Mouse (Mus musculus) thymus, postnatal 14 days (tissue): ENCODE results near the gene Myom1.

Experiments used
- DNase-seq: peaks from one replicate; pipeline ENCODE4 v3.0.0; 2021

Myom1 gene

DNA sequence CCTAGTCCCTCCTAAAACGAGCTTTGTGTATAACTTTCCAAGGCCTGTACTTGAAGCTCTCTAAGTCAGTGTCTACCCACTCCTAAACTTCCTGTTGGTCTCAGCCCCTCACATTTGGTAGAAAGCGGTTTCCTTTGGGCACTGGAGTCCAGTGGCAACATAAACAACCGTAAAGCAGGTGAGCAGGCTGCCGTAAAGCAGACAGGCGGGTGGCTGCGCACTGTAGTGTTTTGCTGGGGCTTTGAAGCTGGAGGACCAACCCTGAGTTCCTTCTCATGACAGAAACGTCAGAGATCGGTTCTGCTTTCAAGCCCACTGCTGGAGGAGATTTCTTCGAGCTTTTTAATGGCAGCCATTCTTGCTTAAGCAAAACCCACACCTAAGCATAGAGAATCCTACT lies 9.8 kb upstream of the Myom1 start:
- no peak for DNase-seq

DNA sequence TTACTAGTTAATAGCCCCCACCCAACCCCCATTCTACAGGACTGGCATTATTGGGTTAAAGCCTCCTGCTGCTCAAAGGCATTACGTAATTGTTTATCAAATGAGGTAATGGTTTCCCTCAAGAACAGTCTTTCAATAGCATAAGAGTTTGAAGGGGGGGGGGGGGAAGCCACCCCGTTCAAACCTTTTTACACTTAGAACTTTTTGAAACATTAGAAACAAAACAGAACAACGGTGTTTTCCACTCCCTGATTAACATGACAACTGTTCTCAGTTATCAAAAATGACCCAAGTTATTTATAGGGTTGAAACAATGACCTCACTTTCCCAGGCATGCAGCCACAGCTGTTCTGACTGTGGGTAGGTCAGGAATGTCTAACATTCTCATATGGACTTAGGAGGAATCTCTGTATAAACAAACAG lies 9.0 kb upstream of the Myom1 start:
- DNase-seq = no peak

DNA sequence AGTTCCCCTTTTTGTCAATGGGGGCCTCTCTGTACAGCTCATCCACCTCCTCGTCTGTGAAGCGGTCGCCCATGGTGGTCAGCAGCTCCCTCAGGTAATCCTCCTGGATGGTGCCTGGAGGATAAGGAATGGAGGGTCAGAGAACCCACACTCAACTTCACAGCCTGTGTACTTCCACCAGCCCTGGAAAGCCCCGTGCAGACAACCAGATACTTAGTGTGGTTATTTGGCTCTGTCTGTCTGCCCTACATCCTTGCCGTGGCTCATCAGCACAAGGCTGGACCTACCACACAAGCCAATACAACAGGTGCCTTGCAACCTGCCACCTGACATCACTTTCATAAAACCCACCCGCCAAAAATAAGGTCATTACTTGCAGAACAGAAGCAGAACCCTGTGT lies 7.8 kb upstream of the Myom1 start:
- DNase-seq = no peak

DNA sequence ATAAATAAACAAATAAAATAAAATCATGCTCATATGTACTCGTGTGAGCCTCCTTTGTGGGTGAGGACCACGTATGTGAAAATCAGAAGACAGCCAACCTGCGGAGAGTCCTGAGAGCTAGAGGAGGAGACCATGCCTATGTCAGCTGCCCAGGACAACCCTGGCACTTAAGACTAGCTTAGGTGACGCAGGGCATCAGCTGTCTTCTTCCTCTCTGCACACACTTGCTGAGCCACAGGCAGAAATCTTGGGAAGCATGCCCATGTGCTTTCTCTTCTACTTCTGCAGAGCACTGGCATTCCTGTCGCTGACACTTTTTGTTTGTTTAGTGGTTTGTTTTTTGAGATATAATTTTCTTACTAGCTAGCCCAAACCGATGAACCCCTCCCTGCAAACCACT lies 6.9 kb upstream of the Myom1 start:
- DNase-seq = no peak

DNA sequence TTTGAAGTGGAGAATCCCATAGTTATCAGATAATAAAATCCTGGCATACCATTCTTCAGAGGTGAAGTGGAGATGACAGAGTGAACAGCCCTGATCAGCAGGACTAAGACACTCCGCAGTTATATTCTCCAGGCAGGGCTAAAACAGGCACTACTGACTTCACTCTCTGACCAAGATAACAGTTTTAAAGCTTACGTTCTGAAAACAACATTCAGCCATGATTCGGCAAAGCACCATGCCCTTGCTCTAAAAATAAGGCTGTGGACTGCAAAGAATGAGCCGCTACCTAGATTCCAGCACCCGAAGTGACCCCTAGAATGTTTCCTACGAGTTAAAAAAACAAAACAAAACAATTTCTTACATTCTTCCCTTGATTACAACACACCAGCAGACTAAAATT lies 4.6 kb upstream of the Myom1 start:
- DNase-seq = no peak

DNA sequence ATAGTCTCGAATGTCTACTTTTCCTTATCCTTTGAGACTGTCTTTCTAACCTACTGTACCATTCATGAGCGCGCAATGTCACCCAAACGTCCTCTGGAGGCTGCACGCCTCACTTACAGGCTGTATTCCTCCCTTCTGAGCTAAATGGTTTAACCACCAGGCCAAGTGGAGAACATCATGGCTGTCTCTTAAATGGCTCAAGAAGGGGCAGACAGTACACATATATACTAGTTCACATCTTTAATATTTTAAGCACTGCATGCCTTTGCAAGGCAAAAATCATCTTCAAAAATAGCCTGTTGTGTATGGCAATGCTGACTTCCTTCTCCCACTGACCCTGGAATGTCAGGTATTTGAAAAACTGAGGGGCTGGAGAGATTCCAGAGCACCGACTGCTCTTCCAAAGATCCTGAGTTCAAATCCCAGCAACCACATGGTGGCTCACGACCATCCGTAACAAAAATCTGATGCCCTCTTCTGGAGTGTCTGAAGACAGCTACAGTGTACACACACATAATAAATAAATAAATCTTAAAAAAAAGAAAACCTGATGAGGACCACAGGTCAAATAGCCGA lies 3.9 kb upstream of the Myom1 start:
- no peak for DNase-seq

DNA sequence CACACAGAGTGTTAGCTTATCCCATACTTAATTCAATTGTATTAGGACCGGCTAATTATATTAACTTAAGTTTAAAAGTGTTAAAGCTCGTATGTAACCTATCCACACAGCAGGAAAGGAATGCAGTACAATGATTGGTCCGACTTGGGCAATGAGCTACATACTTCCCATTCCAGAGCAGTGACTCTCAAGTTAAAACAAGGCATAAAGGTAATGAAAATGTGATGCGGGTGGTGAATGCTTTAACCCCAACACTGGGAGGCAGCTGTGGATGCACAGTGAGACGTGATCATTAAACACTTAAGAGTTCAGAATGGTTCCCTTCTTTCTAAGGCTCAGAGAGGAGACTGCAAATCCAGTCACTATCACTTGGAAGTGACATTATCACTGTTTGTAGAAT lies 3.2 kb upstream of the Myom1 start:
- no peak for DNase-seq

DNA sequence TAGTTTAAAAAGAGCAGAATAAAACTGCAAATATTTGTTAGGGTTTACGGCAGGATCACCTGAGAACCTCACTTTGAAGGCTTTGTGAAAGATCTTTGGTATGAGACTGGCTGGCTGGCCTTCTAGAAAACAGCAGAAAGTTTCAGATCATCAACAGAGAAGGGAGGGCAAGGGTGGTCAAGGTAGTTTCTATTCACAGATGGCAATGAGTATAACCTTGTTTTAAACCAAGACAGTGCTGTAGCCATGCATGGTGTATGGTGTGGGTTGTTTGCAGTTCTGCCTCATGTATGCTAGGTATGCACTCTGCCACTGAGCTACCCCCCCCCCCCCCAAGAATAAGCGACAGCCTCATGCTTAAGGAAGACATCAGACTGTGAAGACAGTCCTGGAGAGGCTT lies 2.2 kb upstream of the Myom1 start:
- no peak for DNase-seq

DNA sequence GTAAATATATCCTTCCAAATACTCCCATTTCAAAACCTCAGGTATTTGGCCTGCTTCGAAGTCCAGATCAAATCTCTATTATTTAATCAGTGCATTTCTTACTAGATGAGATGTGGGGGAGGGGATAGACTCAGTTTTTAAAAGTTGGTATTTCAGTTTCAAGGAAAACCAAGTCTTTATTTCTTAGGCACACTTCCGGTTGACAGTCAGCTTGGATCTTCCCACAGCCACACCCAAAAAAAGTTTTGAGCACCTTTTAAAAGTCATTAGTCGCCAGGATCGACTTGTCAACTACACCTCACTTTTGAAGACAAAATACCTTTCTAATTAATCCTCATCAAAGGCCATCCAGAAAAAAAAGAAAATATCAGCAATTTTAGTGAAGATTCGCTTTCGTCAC lies 1.4 kb upstream of the Myom1 start:
- DNase-seq = no peak

DNA sequence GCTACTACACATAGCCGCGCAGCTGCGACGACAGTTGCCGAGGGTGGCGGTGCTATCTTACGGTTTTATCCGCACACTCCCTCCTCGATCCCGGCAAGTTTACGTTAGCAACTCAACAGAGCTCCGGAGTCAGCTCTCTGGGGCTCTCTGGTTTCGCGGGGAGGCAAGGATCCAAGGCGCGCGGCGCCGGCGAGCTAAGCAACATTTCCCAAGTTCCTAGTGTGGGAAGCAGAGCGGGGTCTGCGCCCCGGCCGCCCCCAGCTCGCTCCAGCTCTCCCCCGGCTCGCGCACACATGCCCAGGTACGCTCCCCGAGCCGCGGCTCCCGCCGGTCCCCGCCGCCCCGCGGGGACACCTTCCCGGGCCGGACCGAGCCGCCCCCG lies 743 bp upstream of the Myom1 start:
- peak; percentile 70 for DNase-seq

DNA sequence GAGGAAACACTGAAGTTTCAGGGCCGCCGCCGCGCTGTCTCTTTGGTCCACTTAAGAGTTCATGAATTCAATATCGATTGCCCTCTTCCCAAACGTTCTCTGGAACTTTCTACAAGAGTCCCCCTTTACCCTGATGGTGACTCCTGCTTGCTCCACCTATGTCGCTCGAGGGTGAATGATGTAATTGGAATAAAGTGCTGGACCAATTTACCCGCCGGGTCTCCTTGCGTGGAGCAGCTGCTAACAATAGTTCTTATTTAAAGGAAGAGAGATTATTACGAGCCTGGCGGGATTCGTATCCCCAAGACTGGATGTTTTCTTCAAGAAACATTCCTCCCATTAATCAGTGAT lies 286 bp downstream of the Myom1 start, which contains the start of gene Myl12a:
Gene Myl12a, minus strand, starts transcription at position 135 of the 351 bp plus-strand sequence.
- DNase-seq = no peak

DNA sequence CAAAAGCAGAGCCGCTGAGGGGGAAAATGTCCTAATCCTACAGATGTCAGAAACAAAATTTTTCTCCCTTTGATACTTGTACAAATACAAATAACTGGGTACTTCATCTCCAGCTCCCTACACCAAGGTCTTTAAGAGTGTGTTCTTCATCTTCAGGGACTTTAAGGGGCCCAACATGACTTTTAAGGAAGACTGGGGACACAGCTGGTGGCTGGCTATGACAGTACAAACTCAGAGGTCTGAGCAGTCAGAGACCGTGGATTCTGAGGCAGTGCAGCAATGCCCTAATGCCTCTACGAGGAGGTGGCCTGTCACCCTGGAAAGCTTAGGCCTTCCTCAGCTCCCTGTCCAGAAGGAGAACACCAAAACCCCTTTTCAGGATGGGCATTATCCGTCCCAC lies 679 bp downstream of the Myom1 start:
- DNase-seq = peak; percentile 11

DNA sequence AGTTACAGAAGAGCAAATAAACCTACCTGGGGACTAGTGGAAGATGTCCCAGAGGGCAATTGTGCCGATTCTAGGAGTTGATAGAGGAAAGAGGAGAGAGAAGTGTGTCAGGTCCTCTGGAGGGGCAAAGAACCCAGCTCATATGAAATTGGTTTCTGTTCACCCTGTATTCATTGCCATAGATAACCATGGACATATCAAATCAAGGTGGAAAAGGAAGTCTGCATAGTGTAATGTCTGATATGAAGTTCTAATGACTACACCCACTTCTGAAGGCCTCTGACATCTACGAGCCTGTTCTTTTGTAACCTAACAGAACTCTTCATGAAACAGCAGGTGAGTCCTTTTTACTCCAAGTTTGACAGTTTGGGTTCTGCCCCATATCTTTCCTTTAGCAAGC lies 1.3 kb downstream of the Myom1 start:
- DNase-seq = no peak

DNA sequence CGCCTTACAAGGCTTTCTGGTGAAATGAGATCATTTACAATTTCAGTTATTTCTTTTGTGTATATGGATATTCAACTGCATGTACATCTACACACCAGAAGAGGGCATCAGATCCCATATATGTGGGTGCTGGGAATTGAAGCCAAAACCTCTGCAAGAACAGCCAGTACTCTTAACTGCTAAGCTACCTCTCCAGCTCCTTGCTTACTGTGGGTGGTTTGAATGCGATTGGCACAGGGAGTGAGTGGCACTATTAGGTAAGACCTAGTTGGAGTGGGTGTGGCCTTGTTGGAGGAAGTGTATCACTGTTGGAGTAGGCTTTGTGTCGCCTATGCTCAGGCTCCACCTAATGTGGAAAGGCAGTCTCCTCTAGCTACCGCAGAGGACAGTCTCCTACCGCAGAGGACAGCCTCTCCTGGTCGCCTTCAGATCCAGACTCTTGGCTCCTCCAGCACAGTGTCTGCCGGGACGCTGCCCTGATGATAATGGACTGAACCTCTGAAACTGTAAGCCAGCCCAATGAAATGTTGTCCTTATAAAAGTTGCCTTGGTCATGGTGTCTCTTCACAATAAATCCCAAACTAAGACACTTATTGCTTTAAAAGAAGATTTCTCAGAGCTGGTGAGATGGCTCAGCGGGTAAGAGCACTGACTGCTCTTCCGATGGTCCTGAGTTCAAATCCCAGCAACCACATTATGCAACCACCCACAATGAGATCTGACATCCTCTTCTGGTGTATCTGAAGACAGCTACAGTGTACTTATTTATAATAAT lies 1.9 kb downstream of the Myom1 start:
- no peak for DNase-seq

DNA sequence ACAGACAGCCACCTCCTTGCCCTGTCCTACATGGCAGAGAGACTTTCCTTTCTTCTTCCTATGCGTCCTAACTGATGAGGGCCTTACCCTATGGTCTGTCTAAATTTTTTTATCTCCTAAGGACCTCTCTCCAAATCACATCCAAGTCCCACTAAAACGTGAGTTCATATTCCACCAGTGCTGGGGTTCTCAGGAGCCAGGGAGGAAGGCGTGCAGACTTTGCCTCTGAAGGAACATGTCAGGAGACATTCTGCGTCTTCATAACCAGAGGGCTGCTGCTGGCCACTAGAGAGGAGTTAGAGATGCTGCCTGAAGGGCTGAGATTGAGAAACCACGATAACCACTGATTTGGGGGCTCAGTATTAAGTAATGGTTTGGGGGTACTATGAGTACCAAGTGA lies 4.5 kb downstream of the Myom1 start:
- no peak for DNase-seq

DNA sequence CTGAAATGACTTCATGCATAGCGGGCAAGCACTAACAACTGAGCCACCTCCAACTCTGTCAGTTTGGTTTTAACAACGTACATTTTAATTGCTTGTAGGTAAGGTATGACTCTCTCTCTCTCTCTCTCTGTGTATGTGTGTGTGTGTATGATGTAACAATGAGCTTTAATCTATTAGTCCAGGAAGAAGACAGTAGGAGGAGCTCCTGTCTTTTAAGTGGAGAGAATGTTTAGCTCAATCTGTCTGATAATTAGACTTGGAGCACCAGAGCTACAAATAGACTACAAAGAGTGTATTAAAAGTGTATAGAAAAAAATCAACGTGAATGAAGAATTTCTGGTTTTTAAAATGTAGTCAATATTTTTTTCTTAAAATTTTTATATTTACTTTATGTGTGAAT lies 6.2 kb downstream of the Myom1 start:
- DNase-seq = no peak

DNA sequence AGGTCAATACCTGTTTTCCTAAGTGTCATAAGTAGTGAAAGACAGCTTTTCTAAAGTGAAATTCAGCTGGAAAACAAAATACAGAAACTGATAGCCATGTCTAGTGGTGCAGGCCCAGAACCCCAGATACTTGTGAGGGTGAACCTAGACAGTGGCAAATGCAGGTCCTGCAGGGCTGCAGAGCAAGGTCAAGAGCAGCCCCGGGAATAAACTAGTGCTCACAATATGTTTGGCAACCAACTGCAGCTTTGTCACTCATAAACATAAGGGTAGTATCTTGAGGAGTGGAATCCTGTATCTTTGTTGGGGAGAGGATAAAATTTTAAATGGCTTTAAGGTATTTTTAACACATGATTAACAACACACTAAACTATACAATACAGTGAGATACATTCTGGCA lies 7.3 kb downstream of the Myom1 start:
- no peak for DNase-seq

DNA sequence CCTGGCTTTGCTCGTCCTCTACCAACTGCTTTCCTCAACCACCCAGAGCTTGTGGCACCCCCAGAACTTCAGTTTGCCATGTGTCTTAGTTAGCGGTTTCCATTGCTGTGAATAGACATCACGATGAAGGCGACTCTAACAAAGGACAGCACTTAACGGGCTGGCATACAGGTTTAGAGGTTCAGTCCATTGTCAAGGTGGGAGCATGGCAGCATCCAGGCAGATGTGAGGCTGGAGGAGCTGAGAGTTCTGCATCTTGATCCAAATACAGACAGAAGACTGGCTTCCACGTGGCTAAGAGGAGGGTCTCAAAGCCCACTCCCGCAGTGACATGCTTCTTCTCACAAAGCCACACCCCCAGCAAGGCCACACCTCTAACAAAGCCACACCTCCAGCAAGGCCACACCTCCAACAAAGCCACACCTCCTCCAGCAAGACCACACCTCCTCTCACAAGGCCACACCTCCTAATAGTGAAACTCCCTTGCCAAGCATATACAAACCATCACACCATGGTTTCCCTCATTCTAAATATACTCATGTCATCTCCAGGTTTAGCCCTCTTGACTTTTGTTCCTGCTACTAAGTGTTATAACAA lies 8.3 kb downstream of the Myom1 start:
- DNase-seq = no peak

DNA sequence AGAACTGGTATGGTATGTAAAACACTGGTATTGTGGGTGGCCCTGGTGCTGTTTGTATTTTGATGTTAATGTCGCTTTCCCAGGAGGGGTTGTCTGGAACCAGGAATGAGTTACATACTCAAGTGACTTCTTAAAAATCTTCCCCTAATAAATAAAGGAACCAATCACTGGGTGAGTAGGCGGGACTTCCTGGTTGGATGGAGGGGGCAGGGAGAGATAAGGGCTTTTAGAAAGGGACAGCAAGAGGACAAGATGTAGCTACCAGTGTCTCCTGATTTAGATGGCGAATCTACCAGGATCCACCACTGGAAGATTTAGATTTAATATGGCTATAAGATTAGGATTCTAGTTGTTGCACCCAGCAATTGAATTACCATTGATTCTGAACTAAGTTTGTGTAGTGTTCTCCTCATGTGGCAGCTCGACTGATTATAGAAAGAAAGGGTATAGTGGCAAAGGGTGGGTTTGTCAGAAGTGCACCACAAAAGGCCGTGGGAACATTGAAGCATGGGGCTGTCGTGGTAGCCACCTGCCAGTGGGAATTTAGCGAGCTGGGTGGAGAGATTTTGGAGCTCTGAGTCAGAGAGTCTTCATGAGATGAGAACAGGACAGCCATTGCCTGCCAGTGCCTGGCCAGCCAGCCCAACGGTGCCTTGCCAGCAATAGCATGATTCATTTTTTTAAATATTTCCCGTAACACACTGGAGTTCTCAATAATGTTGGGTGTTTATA lies 9.7 kb downstream of the Myom1 start:
- DNase-seq = no peak

DNA sequence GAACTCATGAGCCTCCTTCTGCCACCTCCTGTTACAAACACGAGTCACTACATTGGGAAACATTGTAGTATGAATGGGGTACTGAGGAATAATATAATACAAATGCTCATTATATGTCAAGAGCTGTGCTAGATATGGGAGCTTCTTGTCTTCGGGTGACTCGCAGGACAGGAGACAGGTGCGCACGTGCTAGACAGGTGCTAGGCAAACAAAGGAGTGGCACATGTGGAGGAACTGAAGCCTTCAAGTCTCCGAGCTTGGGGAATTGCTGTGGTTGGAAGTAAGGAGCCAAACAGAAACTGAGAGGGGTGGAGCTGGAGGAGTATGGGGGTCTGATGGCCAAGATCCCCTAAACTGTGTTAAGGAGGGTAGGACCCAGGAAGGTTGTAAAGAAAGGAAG lies 10.7 kb downstream of the Myom1 start:
- no peak for DNase-seq

DNA sequence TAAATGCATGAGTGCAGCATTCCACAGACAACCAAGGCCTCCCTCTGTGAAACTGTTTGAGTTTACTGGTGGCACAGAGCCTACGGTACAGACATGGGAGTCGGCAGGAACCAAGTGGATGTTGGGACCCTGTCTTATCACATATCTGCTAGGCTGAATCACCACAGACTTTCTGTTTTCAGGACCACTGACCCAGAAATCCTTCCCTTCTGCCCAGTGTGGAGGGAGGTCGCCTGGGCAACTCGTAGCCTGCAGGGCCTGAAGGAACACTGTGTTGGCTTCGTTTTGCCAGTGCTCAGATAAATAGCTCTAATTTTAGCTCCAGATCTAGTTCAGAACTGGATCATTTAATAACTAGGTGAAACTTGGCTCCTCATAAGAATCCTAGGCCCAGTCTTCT lies 12.5 kb downstream of the Myom1 start:
- DNase-seq = no peak

DNA sequence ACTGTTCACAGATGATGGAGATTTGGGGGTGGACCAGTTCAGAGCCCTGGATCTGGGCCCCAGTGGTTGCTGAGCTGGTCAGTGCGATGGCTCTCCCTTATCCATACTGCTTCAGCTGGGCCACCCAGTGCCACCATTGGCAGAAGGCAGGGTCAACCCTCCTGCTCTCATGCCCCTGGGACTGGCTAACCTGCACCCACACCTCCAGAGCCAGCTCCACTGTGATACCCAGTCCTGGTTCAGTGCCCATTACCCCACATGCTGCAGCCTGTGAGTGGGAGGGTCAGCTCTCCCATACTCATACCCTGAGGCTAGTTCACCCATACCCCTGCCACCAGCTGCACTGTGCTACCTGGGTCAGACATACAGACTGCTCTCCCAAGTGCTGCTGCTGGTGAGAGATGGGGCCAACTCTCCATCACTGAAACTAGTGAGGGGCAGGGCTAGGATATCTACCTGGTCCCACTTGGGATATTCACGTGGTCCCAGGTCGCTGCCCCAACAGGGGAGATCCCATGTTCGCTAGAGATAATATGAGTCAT lies 15.1 kb downstream of the Myom1 start:
- no peak for DNase-seq

DNA sequence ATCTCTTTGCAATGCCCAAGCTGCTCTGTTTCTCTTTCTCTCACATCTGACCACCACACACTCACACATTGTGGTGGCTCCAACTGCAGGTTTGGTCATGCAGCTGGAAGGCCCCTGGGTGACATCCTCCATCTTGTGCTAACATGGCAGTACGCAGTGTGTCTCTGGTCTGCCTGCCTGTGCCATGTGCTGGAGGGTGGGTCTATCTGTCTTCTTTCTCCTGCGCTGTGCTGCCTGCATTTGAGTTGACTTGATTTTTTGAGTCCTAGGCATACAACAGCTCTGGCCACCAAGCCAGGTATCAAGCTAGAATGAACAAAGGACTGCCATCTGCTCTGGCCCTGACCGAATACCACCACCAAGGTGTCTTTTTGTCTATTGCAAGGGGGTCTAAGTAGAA lies 15.7 kb downstream of the Myom1 start:
- no peak for DNase-seq
